Mouse (Mus musculus): ENCODE results near the gene Ecm1. TPM values are rescaled to one million over a fixed set of nuclear protein-coding genes. Genes with fewer than 3 reads are reported as not detected.

Ecm1 gene
- polyA plus RNA-seq (2012; rRNA removed; ENCODE audit: low replicate concordance), result 535 and 688 TPM in 2 replicates

GRCm38 (mm10) chr3:95739353-95740104 is at the start of gene Ecm1:
Gene Ecm1, minus strand, starts transcription at chr3:95739569.

GRCm38 (mm10) chr3:95760106-95760505 is 20.7 kb upstream of the Ecm1 start, which contains the start of gene Tars2:
Gene Tars2, minus strand, starts transcription at chr3:95760206.

DNA sequence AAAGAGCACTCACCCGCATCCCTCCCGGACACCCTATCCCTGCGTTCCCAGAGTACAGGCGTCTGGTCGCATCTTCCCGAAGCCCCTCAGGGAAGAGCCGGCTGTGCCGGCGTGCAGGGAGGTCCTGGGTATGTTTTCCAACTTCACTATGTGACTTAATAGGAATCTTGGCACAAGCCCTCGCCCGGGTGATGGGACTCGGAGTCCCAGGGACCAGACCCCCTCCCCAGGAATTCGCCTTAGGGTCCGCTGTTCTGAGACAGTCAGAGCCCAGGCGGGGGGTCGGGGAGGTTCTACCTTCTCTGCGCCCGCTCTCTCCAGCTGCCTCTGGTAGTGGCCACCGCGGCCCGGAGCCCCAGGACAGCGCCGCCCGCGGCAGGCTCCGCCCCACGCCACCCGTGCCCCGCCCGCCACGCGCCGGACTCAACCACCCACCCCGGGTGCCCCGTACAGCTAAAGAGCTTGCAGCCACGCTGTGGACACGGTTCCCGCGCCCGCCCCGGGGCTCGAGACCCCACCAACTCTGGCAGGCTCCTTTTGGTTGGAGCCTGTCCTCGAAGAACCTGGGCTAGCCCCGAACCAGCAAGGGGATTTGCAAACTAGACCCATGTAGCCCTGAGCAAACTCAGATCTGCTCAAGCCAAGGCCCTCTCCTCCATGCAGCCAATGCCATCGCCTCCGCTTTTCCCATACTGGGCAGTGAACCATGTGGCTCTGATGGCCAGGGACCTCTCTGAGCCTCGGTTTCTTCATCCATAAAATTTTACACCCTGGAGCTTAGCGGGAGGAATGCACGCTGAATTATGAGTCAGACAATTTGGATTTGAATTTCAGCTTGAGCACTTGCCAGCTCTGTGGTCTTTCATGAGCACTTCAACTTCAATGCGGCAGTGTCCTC is 51.6 kb downstream of the Ecm1 start, which contains the start of gene Adamtsl4:
TSS of gene Adamtsl4 (minus strand) at position 394 of the 898 bp plus-strand sequence.

Other genes with a start within 250 kb of the Ecm1 start
- gene Ctsk, start 240.3 kb downstream of the Ecm1 start, polyA plus RNA-seq (2012; rRNA removed; ENCODE audit: low replicate concordance), result 25.3 and 52.6 TPM in 2 replicates
- 38.3 and 57.6 TPM in 2 replicates for gene Ctss, start 212.8 kb downstream of the Ecm1 start, polyA plus RNA-seq (2012; rRNA removed; ENCODE audit: low replicate concordance)
- gene Hormad1, start 179.9 kb downstream of the Ecm1 start, polyA plus RNA-seq (2012; rRNA removed; ENCODE audit: low replicate concordance), result not detected in 2 replicates
- 4.0 and 8.2 TPM in 2 replicates for gene Golph3l, start 150.6 kb downstream of the Ecm1 start, polyA plus RNA-seq (2012; rRNA removed; ENCODE audit: low replicate concordance)
- gene Ensa, start 114.6 kb downstream of the Ecm1 start, polyA plus RNA-seq (2012; rRNA removed; ENCODE audit: low replicate concordance), result 7.5 and 10.8 TPM in 2 replicates
- gene Mcl1, start 80.8 kb downstream of the Ecm1 start, polyA plus RNA-seq (2012; rRNA removed; ENCODE audit: low replicate concordance), result 44.9 and 263 TPM in 2 replicates
- 32.7 and 34.1 TPM in 2 replicates for gene Adamtsl4, start 51.7 kb downstream of the Ecm1 start, polyA plus RNA-seq (2012; rRNA removed; ENCODE audit: low replicate concordance)
- gene Tars2, start 20.6 kb upstream of the Ecm1 start, polyA plus RNA-seq (2012; rRNA removed; ENCODE audit: low replicate concordance), result 30.0 and 32.6 TPM in 2 replicates
- 9.7 and 14.1 TPM in 2 replicates for gene Rprd2, start 79.3 kb upstream of the Ecm1 start, polyA plus RNA-seq (2012; rRNA removed; ENCODE audit: low replicate concordance)
- gene Prpf3, start 116.3 kb upstream of the Ecm1 start, polyA plus RNA-seq (2012; rRNA removed; ENCODE audit: low replicate concordance), result 6.4 and 21.3 TPM in 2 replicates
- gene Mrps21, start 131.9 kb upstream of the Ecm1 start, polyA plus RNA-seq (2012; rRNA removed; ENCODE audit: low replicate concordance), result 33.0 and 52.1 TPM in 2 replicates
- 3.5 and 6.0 TPM in 2 replicates for gene Ciart, start 142.7 kb upstream of the Ecm1 start, polyA plus RNA-seq (2012; rRNA removed; ENCODE audit: low replicate concordance)
- gene BC028528, start 152.4 kb upstream of the Ecm1 start, polyA plus RNA-seq (2012; rRNA removed; ENCODE audit: low replicate concordance), result 7.6 and 27.9 TPM in 2 replicates
- 141 and 158 TPM in 2 replicates for gene Aph1a, start 154.4 kb upstream of the Ecm1 start, polyA plus RNA-seq (2012; rRNA removed; ENCODE audit: low replicate concordance)
- gene Car14, start 165.1 kb upstream of the Ecm1 start, polyA plus RNA-seq (2012; rRNA removed; ENCODE audit: low replicate concordance), result 0.67 and 18.1 TPM in 2 replicates
- gene Anp32e, start 189.7 kb upstream of the Ecm1 start, polyA plus RNA-seq (2012; rRNA removed; ENCODE audit: low replicate concordance), result 8.2 and 8.7 TPM in 2 replicates

All from mammary gland, adult 2 months (tissue).